Mouse (Mus musculus) cerebral cortex, adult 2 months (tissue): ENCODE data around the gene Art3.

Source experiments
- WGBS: fragments of 180-500 bp; shearing (Covaris S2); methylation state at CpG from one replicate; pipeline ENCODE4 v1.1.7; 2018; 5-methylcytosine and 5-hydroxymethylcytosine counted together

Art3 gene

GRCm38 (mm10) chr5:92336743-92337142 is 5.1 kb downstream of the Art3 start:
- WGBS: 81% methylated on average over 3 of the region's 3 CpGs

GRCm38 (mm10) chr5:92340606-92341005 is 9.0 kb downstream of the Art3 start:
- WGBS: 80% methylated on average over 4 of the region's 4 CpGs

GRCm38 (mm10) chr5:92345006-92345405 is 13.4 kb downstream of the Art3 start:
- WGBS: 93% methylated on average over 8 of the region's 8 CpGs

GRCm38 (mm10) chr5:92348794-92349413 is 17.3 kb downstream of the Art3 start, which contains the start of gene Cxcl10:
Gene Cxcl10 (minus strand): TSS chr5:92348889.
- 9% methylated on average over 14 of the region's 14 CpGs for WGBS

- 89% methylated on average over 7 of the region's 7 CpGs for WGBS
These were observed 18.1 kb downstream of the Art3 start for GRCm38 (mm10) chr5:92349731-92350130.

GRCm38 (mm10) chr5:92352716-92353115 is 21.1 kb downstream of the Art3 start:
- 89% methylated on average over 4 of the region's 4 CpGs for WGBS

- WGBS: 54% methylated on average over 11 of the region's 11 CpGs
These were observed 21.9 kb downstream of the Art3 start for GRCm38 (mm10) chr5:92353517-92353916.

- WGBS: 65% methylated on average over 12 of the region's 12 CpGs
These were observed 26.4 kb downstream of the Art3 start for GRCm38 (mm10) chr5:92358033-92358432.

- 81% methylated on average over 11 of the region's 11 CpGs for WGBS
These were observed 27.3 kb downstream of the Art3 start for GRCm38 (mm10) chr5:92358767-92359455.

- WGBS: 44% methylated on average over 4 of the region's 4 CpGs
These were observed 31.6 kb downstream of the Art3 start for GRCm38 (mm10) chr5:92363179-92363578.

- 84% methylated on average over 5 of the region's 5 CpGs for WGBS
These were observed 32.4 kb downstream of the Art3 start for GRCm38 (mm10) chr5:92364011-92364410.

- 91% methylated on average over 11 of the region's 11 CpGs for WGBS
These were observed 33.6 kb downstream of the Art3 start for GRCm38 (mm10) chr5:92365146-92365705.

- WGBS: 96% methylated on average over 6 of the region's 6 CpGs
These were observed 34.9 kb downstream of the Art3 start for GRCm38 (mm10) chr5:92366565-92366964.

- 44% methylated on average over 10 of the region's 10 CpGs for WGBS
These were observed 36.8 kb downstream of the Art3 start for GRCm38 (mm10) chr5:92368392-92368791.

- 37% methylated on average over 13 of the region's 13 CpGs for WGBS
These were observed 37.7 kb downstream of the Art3 start for GRCm38 (mm10) chr5:92369151-92369994.

- 90% methylated on average over 6 of the region's 6 CpGs for WGBS
These were observed 38.8 kb downstream of the Art3 start for GRCm38 (mm10) chr5:92370392-92370791.

GRCm38 (mm10) chr5:92370891-92371290 is 39.3 kb downstream of the Art3 start:
- WGBS: 80% methylated on average over 6 of the region's 6 CpGs

- 65% methylated on average over 14 of the region's 14 CpGs for WGBS
These were observed 39.8 kb downstream of the Art3 start for GRCm38 (mm10) chr5:92371361-92371976.

- 81% methylated on average over 2 of the region's 2 CpGs for WGBS
These were observed 41.0 kb downstream of the Art3 start for GRCm38 (mm10) chr5:92372605-92373004.

GRCm38 (mm10) chr5:92374721-92375142 is 43.1 kb downstream of the Art3 start:
- 68% methylated on average over 6 of the region's 6 CpGs for WGBS

GRCm38 (mm10) chr5:92375368-92375767 is 43.7 kb downstream of the Art3 start:
- WGBS: 86% methylated on average over 17 of the region's 17 CpGs
